Mouse (Mus musculus) thymus, adult 2 months (tissue): ENCODE measurements around the gene Gk5.

ENCODE experiments used
- CTCF ChIP-seq: fragments of 200-500 bp; IDR thresholded peaks from 2 replicates; pipeline ENCODE4 v1.5.1; 2012; ENCODE audit warnings: mild to moderate bottlenecking, control low read depth, low read length, moderate library complexity, borderline replicate concordance; ENCODE audit not compliant: control insufficient read depth, poor library complexity, insufficient read depth; ENCODE audit errors: extremely low read depth
- POLR2A ChIP-seq: fragments of 200-500 bp; IDR thresholded peaks from 2 replicates; pipeline ENCODE4 v1.6.1; 2012; ENCODE audit warnings: mild to moderate bottlenecking, low read length, control low read depth, moderate library complexity; ENCODE audit not compliant: control insufficient read depth, poor library complexity, insufficient read depth; ENCODE audit errors: extremely low read depth

DNA sequence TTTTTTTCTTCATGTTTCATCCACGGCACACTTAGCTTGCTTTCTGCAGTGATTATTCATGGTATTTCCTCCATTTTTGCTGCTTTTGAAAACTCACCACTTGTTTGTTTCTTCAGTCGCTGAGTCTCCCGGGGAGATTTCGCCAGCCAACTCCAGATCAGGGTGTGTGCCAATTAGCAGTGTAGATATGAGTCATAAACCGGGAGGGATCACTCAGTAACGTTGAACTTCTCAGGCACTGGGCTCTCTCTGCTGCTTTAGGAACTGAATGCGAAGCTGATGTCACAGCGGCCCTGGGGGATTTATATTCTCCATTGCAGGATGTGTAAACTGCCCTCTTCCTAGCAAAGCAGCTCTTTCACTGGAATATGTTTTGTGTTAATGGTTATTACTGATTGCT is 15.8 kb downstream of the Gk5 start:
- TF ChIP-seq CTCF, result no peak
- no peak for TF ChIP-seq POLR2A
